Mouse (Mus musculus) stomach, postnatal 0 days (tissue): ENCODE results near the gene Olfr1342.

Experiments
- CTCF ChIP-seq: IDR thresholded peaks from 2 replicates; pipeline ENCODE4 v1.5.1; 2016; ENCODE audit warnings: antibody characterized with exemption, low read depth, mild to moderate bottlenecking, moderate library complexity
- EP300 ChIP-seq: optimal IDR thresholded peaks from 2 replicates; pipeline ENCODE3; 2016; ENCODE audit warnings: antibody characterized with exemption

GRCm38 (mm10) chr4:118692412-118692973, at the start of gene Olfr1342:
- TF ChIP-seq CTCF (no peak), EP300 (no peak)
